Mouse (Mus musculus): ENCODE data around the gene Nfia.

DNA sequence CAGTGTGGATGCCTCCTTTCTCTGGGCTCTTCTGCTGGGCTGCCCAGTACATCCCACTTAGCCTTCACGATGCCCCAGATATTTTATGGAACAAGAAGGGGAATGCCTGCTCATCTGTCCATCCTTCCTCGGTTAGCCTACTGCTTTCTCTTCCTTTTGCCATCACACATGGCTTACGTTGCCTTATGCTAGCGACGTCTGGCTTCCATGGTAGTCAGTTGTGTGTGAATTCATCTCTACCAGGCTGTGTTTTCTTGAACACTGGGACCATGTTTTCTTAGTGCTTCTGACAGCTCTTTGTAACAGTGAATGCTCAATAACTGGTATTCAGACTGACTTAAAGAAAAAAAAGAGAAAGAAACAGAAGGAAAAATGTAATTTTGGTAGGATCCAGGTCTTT, 113.7 kb downstream of the Nfia start:
- TF ChIP-seq GATA1 (IDR thresholded peaks at IDR 0.05; ENCODE audit: borderline replicate concordance, low read length) (no peak), FLI1 (IDR thresholded peaks at IDR 0.05; ENCODE audit: low read length) (no peak)
